Mouse (Mus musculus) spleen, postnatal 4 days (tissue): ENCODE data around the gene 4931409K22Rik.

Experiments
- DNase-seq, 2 experiments: peaks; one replicate each; pipeline ENCODE4 v3.0.0; 2022; ENCODE audit warnings: low spot score in 2 of 2

4931409K22Rik gene

DNA sequence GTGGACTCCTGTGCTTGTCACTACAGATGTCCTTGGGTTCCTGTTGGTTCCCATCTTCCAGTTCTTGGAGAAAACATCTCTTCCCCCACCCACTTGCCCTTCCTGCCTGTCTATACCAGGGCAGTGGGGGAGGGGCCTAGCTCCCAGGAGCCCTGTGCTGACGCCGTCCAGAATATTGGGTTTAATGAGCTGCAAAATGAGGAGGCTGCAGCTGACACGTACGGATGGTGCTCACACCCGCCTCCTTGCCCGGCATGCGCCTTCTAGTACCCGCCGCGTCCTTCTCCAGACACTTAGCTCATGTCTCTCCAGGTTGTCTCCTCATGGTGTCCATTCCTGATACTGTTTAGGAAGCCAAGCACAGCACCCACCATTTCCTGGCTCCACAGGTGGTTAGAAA lies 57.5 kb downstream of the 4931409K22Rik start:
- DNase-seq: no peak

DNA sequence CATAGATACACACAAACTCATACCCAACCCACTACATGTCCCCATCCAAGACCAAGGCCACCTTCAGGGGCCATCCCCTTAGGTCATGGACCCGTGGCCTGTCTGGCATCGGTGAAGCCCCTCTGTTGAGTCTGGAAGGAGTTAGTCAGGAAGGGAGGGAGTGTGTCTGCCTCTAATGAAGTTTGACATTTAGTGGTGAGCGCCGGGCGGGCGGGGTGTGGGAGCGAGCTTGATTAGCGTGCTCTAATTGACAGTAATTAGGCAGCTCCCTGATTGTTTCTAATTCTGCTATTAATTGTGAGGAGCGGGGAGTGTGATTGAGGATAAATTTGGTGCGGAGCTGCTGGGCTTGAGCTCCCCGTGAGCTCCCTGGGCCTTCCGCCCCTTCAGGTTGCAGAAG lies 59.1 kb downstream of the 4931409K22Rik start:
- no peak for DNase-seq

DNA sequence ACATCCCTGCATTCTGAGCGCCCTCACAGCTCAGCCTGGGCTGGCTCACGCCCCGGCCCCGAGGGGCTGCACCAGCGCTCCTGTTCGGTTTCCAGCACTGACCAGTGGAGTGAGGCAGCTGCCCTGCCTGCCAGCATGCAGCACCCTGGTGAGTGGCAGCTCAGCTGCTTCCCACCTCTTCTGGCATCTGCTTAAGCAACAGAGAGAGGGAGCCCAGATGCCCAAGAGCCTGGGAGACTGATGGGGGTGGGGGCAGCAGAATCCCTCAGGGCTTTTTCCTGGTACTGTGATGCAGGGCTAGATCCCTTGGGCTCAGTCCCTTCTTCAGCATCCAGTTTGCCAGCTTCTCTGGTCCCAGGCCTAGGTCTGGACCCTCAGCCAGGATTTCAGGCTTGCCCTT lies 59.9 kb downstream of the 4931409K22Rik start:
- DNase-seq: no peak

DNA sequence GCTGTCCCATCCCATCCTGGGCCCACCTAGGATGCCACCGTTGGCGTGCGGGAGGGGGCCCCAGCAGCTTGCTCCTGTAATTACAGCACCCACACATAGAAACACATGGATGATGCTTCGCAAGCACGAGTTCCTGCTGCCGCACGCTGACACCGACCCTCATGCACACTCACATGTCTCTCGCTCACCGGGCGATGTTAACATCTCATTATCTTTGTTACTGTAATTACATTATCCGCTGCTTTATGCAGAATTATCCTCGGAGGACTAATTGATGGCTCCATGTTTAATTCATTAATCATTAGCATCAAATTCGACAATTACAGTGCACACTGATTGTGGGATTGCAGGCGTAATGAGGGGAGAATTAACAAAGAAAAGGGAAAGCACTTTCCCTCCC lies 61.6 kb downstream of the 4931409K22Rik start:
- DNase-seq: no peak
